ENCODE assay signal across 8 mouse cellular contexts in the genomic region with DNA sequence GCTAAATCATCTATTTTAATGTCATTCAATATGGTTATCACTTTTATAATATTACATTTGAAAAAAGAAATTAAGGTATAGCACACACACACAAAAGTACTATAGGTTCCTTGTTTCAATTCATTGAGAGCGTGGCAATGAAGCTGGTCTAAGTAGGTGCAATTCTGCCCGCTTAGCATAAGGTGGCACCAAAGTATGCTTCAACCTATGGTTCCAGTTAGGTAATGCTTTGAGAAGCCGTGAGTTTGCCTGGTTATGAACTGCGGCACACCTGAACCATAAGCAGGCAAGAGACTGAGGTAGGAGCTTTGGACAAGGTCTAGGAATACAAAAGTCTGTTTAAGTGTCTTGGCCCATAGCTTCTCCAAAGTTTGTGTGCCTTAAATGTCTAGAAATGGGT.
A peak's percentile ranks its signal among the peaks of the same experiment; 100 is the strongest.
DNase-seq lines count a peak whose midpoint lies in the region; ATAC-seq and TF ChIP-seq lines count a peak whose summit lies in the region.

No protein-coding gene starts in this region.

- in situ Hi-C loops in Patski (cut with MboI; ENCODE audit: low pct_unique_long_range_greater_than_20kb), result no loop called here

- no peak overlapping the region for H3K27ac ChIP-seq in liver, adult 2 months (replicated peaks; ENCODE audit: insufficient read depth, low read depth, low read length)
- H3K27ac ChIP-seq in liver, embryonic 11.5 days (ENCODE audit: low read depth, low read length), result no peak overlapping the region

- 0 out of 2 replicates have a peak, but pooled peaks have one; percentile 34 for TF ChIP-seq CTCF in liver, adult 2 months (IDR thresholded peaks at IDR 0.05; ENCODE audit: low read depth, low read length)
- TF ChIP-seq CTCF in Patski (IDR thresholded peaks at IDR 0.05), result peak; percentile 85

- CTCF ChIA-PET in Patski (lab: Charles Lee), result interaction anchor here (0.7 to 2.3 kb wide), 13 partner anchors 9 to 883 kb away, joined by 3 to 11 read pairs (median 3); a partner anchor contains a TSS

- no peaks in the 10 kb centered on the region for H3K9me3 ChIP-seq in liver, embryonic 11.5 days (ENCODE audit: control insufficient read depth, low read length)

- DNase-seq in liver, adult 2 months (ENCODE audit: extremely low read depth, low read depth, low spot score), result peak; percentile 37
- no peak for DNase-seq in liver, embryonic 11.5 days (ENCODE audit: low spot score)
- DNase-seq in Patski (ENCODE audit: low read depth, low spot score), result peak; percentile 9
- peak; percentile 12 for DNase-seq in embryo, embryonic 9.5 days (ENCODE audit: extremely low spot score)
- DNase-seq in kidney, adult 9 months, result peak; percentile 28
- peak; percentile 36 for DNase-seq in lung, postnatal 10 days
- peak; percentile 78 for DNase-seq in splenic B cell, adult 2 months (ENCODE audit: low read depth, low spot score)
- DNase-seq in heart, adult 9 months (ENCODE audit: low spot score in 2 of 2), result no peak

- no peaks in the 10 kb centered on the region for H3K4me1 ChIP-seq in liver, adult 2 months (ENCODE audit: control insufficient read depth, insufficient read depth, low read length)
- no peaks in the 10 kb centered on the region for H3K4me1 ChIP-seq in liver, embryonic 11.5 days (replicated peaks; ENCODE audit: control insufficient read depth, insufficient read depth, low read length)

- POLR2A ChIA-PET in Patski (lab: Charles Lee), result no interaction called here

- no peak overlapping the region for H3K4me2 ChIP-seq in liver, embryonic 11.5 days

- H3K36me3 ChIP-seq in liver, adult 2 months (ENCODE audit: control insufficient read depth, insufficient read depth, low read length), result no peaks in the 10 kb centered on the region
- no peaks in the 10 kb centered on the region for H3K36me3 ChIP-seq in liver, embryonic 11.5 days (ENCODE audit: control insufficient read depth, insufficient read depth, low read length)
- H3K36me3 ChIP-seq in splenic B cell, adult 2 months (ENCODE audit: control insufficient read depth, insufficient read depth, low read length, poor library complexity, severe bottlenecking), result no peaks in the 10 kb centered on the region

- WGBS in liver, adult 2 months, result 15% methylated on average over 4 of the region's 4 CpGs
- WGBS in liver, embryonic 11.5 days, result 21% methylated on average over 4 of the region's 4 CpGs

- H3K79me2 ChIP-seq in liver, adult 2 months (ENCODE audit: control insufficient read depth, insufficient read depth, low read length), result no peaks in the 10 kb centered on the region

- TF ChIP-seq POLR2A in liver, adult 2 months (IDR thresholded peaks at IDR 0.05; ENCODE audit: extremely low read depth, insufficient read depth, low read length), result no peak

- H3K9ac ChIP-seq in liver, adult 2 months (ENCODE audit: low read depth, low read length), result no peak overlapping the region
- H3K9ac ChIP-seq in liver, embryonic 11.5 days (ENCODE audit: low read depth, low read length), result no peak overlapping the region

- H3K27me3 ChIP-seq in liver, adult 2 months (ENCODE audit: control insufficient read depth, insufficient read depth, low read length), result no peaks in the 10 kb centered on the region
- no peaks in the 10 kb centered on the region for H3K27me3 ChIP-seq in liver, embryonic 11.5 days (replicated peaks; ENCODE audit: control insufficient read depth, insufficient read depth, low read length)
- peaks cover 17% of the 10 kb centered on the region for H3K27me3 ChIP-seq in Patski
- H3K27me3 ChIP-seq in splenic B cell, adult 2 months (ENCODE audit: control insufficient read depth, insufficient read depth, low read length, poor library complexity, severe bottlenecking), result no peaks in the 10 kb centered on the region

- no peak overlapping the region for H3K4me3 ChIP-seq in liver, adult 2 months (ENCODE audit: insufficient read depth, low read depth, low read length)
- no peak overlapping the region for H3K4me3 ChIP-seq in liver, embryonic 11.5 days (ENCODE audit: low read depth, low read length)

- no peak for ATAC-seq in liver, embryonic 11.5 days (replicated peaks; ENCODE audit: low FRiP score)
- peak; percentile 77 for ATAC-seq in Patski

Comparison
In these comparisons a context has a peak if more than half of its experiments do, and no peak if none do; other contexts are left out.
1. DNase-seq: peak in liver, adult 2 months (single experiment), Patski (single experiment), embryo, embryonic 9.5 days (single experiment), kidney, adult 9 months (single experiment), lung, postnatal 10 days (single experiment) and splenic B cell, adult 2 months (single experiment); none in liver, embryonic 11.5 days (single experiment) and heart, adult 9 months (0 of 2).